Mouse (Mus musculus): ENCODE measurements around the gene R3hdml. TPM values are rescaled to one million over a fixed set of nuclear protein-coding genes. Genes with fewer than 3 reads are reported as not detected.

R3hdml gene
- 0.27 TPM in 1 of 2 replicates, not detected in the other for polyA plus RNA-seq (2014; fragmentation: Nextera tagmentation; extraction: Ambion mirVana)

DNA sequence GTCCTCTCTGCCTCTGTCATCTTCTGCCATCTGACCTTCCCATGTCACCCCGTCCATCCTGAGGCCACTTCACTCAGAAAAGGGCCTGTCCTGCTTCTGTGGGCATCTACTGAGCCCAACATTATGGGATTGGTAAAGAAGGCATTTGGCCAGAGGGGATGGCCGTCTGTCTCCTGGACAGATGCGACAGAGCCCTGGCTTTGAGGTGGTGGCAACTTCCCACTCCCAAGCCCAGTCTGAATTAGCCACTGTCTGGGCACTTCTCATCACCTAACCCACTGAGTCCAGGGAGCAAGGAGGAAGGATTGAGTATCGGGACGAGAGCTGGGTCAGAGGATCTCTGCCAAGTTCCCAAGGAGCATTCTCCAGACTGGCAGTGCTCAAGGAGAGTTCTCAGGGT lies at the start of gene R3hdml:
Gene R3hdml, plus strand, starts transcription at position 301 of the 400 bp plus-strand sequence.
- no peak within 1 kb of the TSS for H3K4me2 ChIP-seq
- H3K27ac ChIP-seq (ENCODE audit: low read depth, low read length) = no peak within 1 kb of the TSS
- no peak within 1 kb of the TSS for H3K4me3 ChIP-seq (ENCODE audit: low read depth, low read length)
- H3K9me3 ChIP-seq (replicated peaks; ENCODE audit: control insufficient read depth, low read length) = no peaks in the 10 kb centered on the region
- no peak within 1 kb of the TSS for H3K9ac ChIP-seq (ENCODE audit: low read depth, low read length)
- 0 out of 2 replicates have a peak, but pooled peaks cover 2% of the 10 kb centered on the region for H3K27me3 ChIP-seq (ENCODE audit: control insufficient read depth, insufficient read depth, low read length)
- no peaks in the 10 kb centered on the region for H3K36me3 ChIP-seq (ENCODE audit: control insufficient read depth, insufficient read depth, low read length)
- H3K4me1 ChIP-seq (ENCODE audit: control insufficient read depth, insufficient read depth, low read length) = no peaks in the 10 kb centered on the region
- 70% methylated on average over 5 of the region's 5 CpGs for WGBS (ENCODE audit: insufficient replicate concordance)
- no peak for ATAC-seq (replicated peaks; ENCODE audit: insufficient number of reproducible peaks, low FRiP score, low TSS enrichment)

DNA sequence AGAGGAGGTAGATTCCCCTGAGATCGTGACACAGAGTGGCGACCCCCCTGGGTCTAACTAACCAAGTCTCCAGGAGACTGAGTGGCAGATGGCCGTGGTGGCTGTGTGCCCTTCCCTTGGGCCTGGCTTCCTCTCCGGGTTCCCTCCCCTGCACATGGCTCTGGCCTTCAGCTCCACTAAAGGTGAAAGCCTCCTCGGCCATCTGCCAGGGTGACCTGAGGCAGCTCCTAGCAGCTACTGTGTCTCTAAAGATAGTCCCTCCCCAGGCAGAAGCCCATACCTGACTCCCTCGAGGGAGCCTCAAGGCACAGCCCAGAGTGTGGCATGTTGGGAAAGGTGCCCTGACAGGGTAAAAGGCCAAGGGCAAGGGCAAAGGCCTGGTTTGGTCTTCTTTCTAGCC lies 48.6 kb upstream of the R3hdml start:
- no peak for ATAC-seq (replicated peaks; ENCODE audit: insufficient number of reproducible peaks, low FRiP score, low TSS enrichment)
- H3K4me3 ChIP-seq (ENCODE audit: low read depth, low read length) = no peak overlapping the region
- H3K9me3 ChIP-seq (replicated peaks; ENCODE audit: control insufficient read depth, low read length) = no peaks in the 10 kb centered on the region
- H3K4me2 ChIP-seq = no peak overlapping the region
- H3K27me3 ChIP-seq (ENCODE audit: control insufficient read depth, insufficient read depth, low read length) = peaks cover 6% of the 10 kb centered on the region
- H3K27ac ChIP-seq (ENCODE audit: low read depth, low read length) = no peak overlapping the region
- no peak overlapping the region for H3K9ac ChIP-seq (ENCODE audit: low read depth, low read length)
- H3K4me1 ChIP-seq (ENCODE audit: control insufficient read depth, insufficient read depth, low read length) = peaks cover 2% of the 10 kb centered on the region; the same call in 1 of the 2 replicates
- no peaks in the 10 kb centered on the region for H3K36me3 ChIP-seq (ENCODE audit: control insufficient read depth, insufficient read depth, low read length)
- 56% methylated on average over 6 of the region's 6 CpGs for WGBS (ENCODE audit: insufficient replicate concordance)

DNA sequence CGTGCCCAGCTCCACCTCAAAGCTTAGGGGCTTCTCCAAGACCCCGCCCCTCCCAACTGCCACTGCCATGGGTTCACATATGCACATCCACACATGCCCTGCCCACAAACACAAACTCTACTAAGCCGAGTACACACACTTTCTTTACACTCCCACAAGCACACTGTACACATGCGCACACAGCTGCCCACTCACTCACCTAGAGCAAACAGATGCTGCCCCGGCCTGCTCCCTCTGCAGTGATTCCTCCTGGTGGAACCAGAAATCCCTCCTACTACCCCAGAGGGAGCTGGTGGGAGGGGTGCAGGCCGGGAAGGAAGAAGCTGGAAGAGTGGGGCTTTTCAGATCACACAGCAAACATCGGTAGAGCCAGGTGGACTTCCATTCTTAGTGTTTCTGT lies 48.1 kb upstream of the R3hdml start:
- Histone ChIP-seq H3K9me3 (replicated peaks; ENCODE audit: control insufficient read depth, low read length) (no peaks in the 10 kb centered on the region), H3K4me1 (ENCODE audit: control insufficient read depth, insufficient read depth, low read length) (no peaks in the 10 kb centered on the region), H3K36me3 (ENCODE audit: control insufficient read depth, insufficient read depth, low read length) (no peaks in the 10 kb centered on the region), H3K4me3 (ENCODE audit: low read depth, low read length) (no peak overlapping the region), H3K27me3 (ENCODE audit: control insufficient read depth, insufficient read depth, low read length) (peaks cover 1% of the 10 kb centered on the region), H3K4me2 (no peak overlapping the region), H3K27ac (ENCODE audit: low read depth, low read length) (no peak overlapping the region), H3K9ac (ENCODE audit: low read depth, low read length) (no peak overlapping the region)
- no peak for ATAC-seq (replicated peaks; ENCODE audit: insufficient number of reproducible peaks, low FRiP score, low TSS enrichment)
- 57% methylated on average over 7 of the region's 7 CpGs for WGBS (ENCODE audit: insufficient replicate concordance)

DNA sequence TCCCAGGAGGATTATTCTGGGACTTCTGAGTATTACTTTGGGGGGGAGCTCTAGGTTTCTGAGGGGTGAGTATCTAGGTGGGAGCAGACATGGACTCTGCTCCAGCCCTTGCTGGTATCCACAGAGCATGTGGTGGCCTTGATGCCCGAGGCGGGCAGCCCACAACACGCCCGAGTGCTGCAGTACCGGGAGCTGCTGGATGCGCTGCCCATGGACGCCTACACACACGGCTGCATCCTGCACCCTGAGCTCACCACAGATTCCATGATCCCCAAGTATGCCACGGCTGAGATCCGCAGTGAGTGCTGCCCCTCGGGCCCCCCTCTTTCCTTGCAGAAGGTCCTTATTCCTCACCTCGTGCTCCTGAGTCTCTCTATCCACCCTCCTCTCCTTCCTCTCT lies 44.7 kb upstream of the R3hdml start:
- no peaks in the 10 kb centered on the region for H3K36me3 ChIP-seq (ENCODE audit: control insufficient read depth, insufficient read depth, low read length)
- H3K27ac ChIP-seq (ENCODE audit: low read depth, low read length) = no peak overlapping the region
- WGBS (ENCODE audit: insufficient replicate concordance) = 69% methylated on average over 12 of the region's 12 CpGs
- H3K4me1 ChIP-seq (ENCODE audit: control insufficient read depth, insufficient read depth, low read length) = no peaks in the 10 kb centered on the region
- no peak overlapping the region for H3K4me3 ChIP-seq (ENCODE audit: low read depth, low read length)
- no peaks in the 10 kb centered on the region for H3K9me3 ChIP-seq (replicated peaks; ENCODE audit: control insufficient read depth, low read length)
- no peaks in the 10 kb centered on the region; the same call in 1 of the 2 replicates for H3K27me3 ChIP-seq (ENCODE audit: control insufficient read depth, insufficient read depth, low read length)
- H3K9ac ChIP-seq (ENCODE audit: low read depth, low read length) = no peak overlapping the region
- no peak overlapping the region for H3K4me2 ChIP-seq
- no peak for ATAC-seq (replicated peaks; ENCODE audit: insufficient number of reproducible peaks, low FRiP score, low TSS enrichment)

DNA sequence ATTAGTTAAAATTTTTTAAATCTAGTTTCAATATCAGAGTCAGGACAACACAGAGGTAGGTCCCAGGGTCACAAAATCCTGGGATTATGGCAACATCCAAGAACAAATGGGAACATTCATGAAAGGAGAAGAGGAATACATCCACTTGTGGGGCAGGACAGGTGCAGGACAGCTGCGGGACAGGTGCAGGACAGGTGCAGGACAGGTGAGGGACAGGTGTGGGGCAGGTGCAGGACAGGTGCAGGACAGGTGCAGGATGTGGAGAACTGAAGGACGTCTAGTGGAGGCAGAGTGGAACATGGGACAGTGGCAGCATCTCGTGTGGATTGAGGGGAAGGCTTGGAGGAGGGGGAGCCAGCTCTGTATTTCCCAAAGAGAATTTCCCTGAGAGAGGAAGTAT lies 42.8 kb upstream of the R3hdml start:
- Histone ChIP-seq H3K27me3 (ENCODE audit: control insufficient read depth, insufficient read depth, low read length) (no peaks in the 10 kb centered on the region; the same call in 1 of the 2 replicates), H3K27ac (ENCODE audit: low read depth, low read length) (no peak overlapping the region), H3K9ac (ENCODE audit: low read depth, low read length) (no peak overlapping the region), H3K4me3 (ENCODE audit: low read depth, low read length) (no peak overlapping the region), H3K9me3 (replicated peaks; ENCODE audit: control insufficient read depth, low read length) (no peaks in the 10 kb centered on the region), H3K36me3 (ENCODE audit: control insufficient read depth, insufficient read depth, low read length) (no peaks in the 10 kb centered on the region), H3K4me2 (no peak overlapping the region), H3K4me1 (ENCODE audit: control insufficient read depth, insufficient read depth, low read length) (no peaks in the 10 kb centered on the region)
- 56% methylated on average over 3 of the region's 3 CpGs for WGBS (ENCODE audit: insufficient replicate concordance)
- ATAC-seq (replicated peaks; ENCODE audit: insufficient number of reproducible peaks, low FRiP score, low TSS enrichment) = no peak

DNA sequence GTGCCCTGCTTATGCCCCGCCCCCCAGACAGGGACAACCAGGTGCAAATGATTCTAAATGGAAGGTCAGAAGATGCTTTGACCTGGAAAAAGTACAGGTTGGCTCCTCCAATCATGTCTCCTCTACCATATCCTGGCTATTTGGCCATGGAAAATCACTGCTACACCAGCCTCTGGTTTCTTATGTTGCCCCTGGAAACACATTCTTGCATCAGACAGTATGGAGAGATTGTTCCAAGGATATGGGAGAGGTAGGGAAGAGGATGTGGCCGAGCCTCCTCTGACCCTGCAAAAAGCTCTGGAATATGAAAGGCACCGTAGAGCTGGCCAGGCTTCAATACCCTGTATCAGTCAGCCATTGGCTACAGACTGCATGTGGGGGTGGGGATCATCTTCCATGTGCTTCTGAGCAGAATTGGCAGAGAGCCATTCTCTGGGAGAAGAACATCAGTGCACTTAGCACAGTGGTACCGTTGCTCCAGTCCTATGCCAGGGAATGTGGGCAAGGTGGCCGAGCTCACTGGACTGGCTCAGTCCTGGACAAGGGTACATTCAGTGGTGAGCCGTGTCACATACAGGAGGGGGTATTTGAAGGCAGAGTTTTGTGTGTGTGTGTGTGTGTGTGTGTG lies 41.3 kb upstream of the R3hdml start:
- 59% methylated on average over 6 of the region's 6 CpGs for WGBS (ENCODE audit: insufficient replicate concordance)
- no peaks in the 10 kb centered on the region for H3K36me3 ChIP-seq (ENCODE audit: control insufficient read depth, insufficient read depth, low read length)
- H3K27ac ChIP-seq (ENCODE audit: low read depth, low read length) = no peak overlapping the region
- no peaks in the 10 kb centered on the region for H3K9me3 ChIP-seq (replicated peaks; ENCODE audit: control insufficient read depth, low read length)
- no peaks in the 10 kb centered on the region for H3K4me1 ChIP-seq (ENCODE audit: control insufficient read depth, insufficient read depth, low read length)
- no peak for ATAC-seq (replicated peaks; ENCODE audit: insufficient number of reproducible peaks, low FRiP score, low TSS enrichment)
- H3K9ac ChIP-seq (ENCODE audit: low read depth, low read length) = no peak overlapping the region
- no peaks in the 10 kb centered on the region; the same call in 1 of the 2 replicates for H3K27me3 ChIP-seq (ENCODE audit: control insufficient read depth, insufficient read depth, low read length)
- H3K4me3 ChIP-seq (ENCODE audit: low read depth, low read length) = no peak overlapping the region
- H3K4me2 ChIP-seq = no peak overlapping the region

DNA sequence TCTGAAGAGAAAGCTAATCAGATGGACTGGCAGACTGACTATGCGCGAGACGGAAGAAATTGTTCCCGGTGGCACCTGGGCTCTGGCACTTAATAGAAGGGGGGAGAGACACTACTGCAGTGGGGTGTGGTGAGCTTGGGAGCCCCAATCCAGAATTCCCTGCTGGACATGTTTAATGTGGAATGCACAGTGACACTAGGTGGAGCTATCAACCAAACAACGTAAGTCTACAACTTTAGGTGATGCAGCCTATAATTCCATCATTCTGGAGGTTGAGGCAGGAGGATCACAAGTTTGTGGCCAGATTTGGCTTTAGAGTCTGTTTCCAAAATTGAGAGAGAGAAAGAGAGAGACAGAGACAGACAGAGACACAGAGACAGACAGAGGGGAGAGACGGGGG lies 39.4 kb upstream of the R3hdml start:
- Histone ChIP-seq H3K36me3 (ENCODE audit: control insufficient read depth, insufficient read depth, low read length) (no peaks in the 10 kb centered on the region), H3K27me3 (ENCODE audit: control insufficient read depth, insufficient read depth, low read length) (peaks cover 3% of the 10 kb centered on the region), H3K27ac (ENCODE audit: low read depth, low read length) (no peak overlapping the region), H3K9me3 (replicated peaks; ENCODE audit: control insufficient read depth, low read length) (no peaks in the 10 kb centered on the region), H3K4me1 (ENCODE audit: control insufficient read depth, insufficient read depth, low read length) (no peaks in the 10 kb centered on the region), H3K4me3 (ENCODE audit: low read depth, low read length) (no peak overlapping the region), H3K9ac (ENCODE audit: low read depth, low read length) (no peak overlapping the region), H3K4me2 (no peak overlapping the region)
- WGBS (ENCODE audit: insufficient replicate concordance) = 78% methylated on average over 6 of the region's 6 CpGs
- no peak for ATAC-seq (replicated peaks; ENCODE audit: insufficient number of reproducible peaks, low FRiP score, low TSS enrichment)

DNA sequence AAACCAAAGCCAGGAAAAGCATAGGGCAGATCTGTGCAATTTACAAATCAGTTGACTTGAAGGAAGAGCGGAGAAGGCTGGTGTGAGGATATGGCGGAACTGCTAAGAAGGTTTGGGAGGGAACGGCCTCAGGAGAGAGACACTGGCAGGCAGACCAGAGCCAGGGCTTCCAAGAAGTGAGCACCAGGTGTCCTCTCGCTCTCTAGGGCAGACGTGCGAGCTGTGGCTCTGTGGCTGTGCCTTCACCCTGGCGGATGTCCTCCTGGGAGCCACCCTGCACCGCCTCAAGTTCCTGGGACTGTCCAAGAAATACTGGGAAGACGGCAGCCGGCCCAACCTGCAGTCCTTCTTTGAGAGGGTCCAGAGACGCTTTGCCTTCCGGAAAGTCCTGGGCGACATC lies 38.7 kb upstream of the R3hdml start:
- Histone ChIP-seq H3K9ac (ENCODE audit: low read depth, low read length) (no peak overlapping the region), H3K27ac (ENCODE audit: low read depth, low read length) (no peak overlapping the region), H3K9me3 (replicated peaks; ENCODE audit: control insufficient read depth, low read length) (no peaks in the 10 kb centered on the region), H3K4me2 (no peak overlapping the region), H3K36me3 (ENCODE audit: control insufficient read depth, insufficient read depth, low read length) (no peaks in the 10 kb centered on the region), H3K4me1 (ENCODE audit: control insufficient read depth, insufficient read depth, low read length) (peaks cover under 1% of the 10 kb centered on the region; the same call in 1 of the 2 replicates), H3K4me3 (ENCODE audit: low read depth, low read length) (no peak overlapping the region), H3K27me3 (ENCODE audit: control insufficient read depth, insufficient read depth, low read length) (peaks cover 8% of the 10 kb centered on the region)
- no peak for ATAC-seq (replicated peaks; ENCODE audit: insufficient number of reproducible peaks, low FRiP score, low TSS enrichment)
- 82% methylated on average over 13 of the region's 13 CpGs for WGBS (ENCODE audit: insufficient replicate concordance)
